In the genomic region with DNA sequence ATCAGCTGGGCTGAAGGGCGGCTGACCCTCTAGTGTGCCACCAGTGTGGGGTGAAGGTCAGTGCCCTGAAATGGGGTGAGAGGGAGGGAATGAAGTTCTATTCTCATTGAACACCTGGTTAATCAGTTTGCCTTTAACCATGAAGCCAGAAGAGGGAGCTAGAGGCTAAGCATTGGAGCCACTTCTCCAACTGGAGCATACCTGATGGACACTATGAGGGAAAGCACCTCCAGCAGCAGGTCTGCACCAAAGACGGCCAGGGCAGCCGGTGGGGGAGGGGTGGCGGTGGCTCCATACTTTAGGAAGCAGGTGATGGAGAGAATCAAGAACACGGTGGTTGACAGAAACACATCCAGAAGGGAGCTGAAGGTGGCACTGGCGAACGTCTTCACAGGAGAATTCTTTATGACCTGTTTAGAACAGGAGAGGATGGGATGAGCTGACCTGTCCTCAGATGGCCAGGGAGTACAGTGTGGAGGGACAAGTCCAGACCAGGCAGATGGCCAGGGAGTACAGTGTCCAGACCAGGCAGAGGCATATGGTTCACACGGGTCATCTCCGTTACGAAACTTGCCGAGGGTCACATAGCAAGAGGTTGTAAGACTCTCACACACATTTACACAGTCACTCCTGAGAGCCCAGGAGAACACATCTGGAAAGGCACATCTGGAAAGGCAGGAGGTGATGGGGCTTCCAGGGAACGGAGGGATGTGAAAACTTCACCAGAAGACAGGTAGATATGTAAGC, we compare ENCODE assay signal across 8 mouse cellular contexts.
A peak's percentile ranks its signal among the peaks of the same experiment; 100 is the strongest.
DNase-seq lines count a peak whose midpoint lies in the region; ATAC-seq and TF ChIP-seq lines count a peak whose summit lies in the region.

No protein-coding gene starts in this region.

- H3K9ac ChIP-seq in MEL (ENCODE audit: control insufficient read depth, low read depth, low read length, poor library complexity, severe bottlenecking): no peak overlapping the region
- H3K9ac ChIP-seq in midbrain, postnatal 0 days (replicated peaks; ENCODE audit: low read length, poor library complexity, severe bottlenecking): no peak overlapping the region

- peak; percentile 87 for TF ChIP-seq RAD21 in MEL (IDR thresholded peaks at IDR 0.05; ENCODE audit: low read depth, low read length)

- H3K79me2 ChIP-seq in MEL (ENCODE audit: control insufficient read depth, insufficient read depth, low read length, poor library complexity): no peaks in the 10 kb centered on the region

- H3K4me3 ChIP-seq in left cerebral cortex, adult 2 months: no peak overlapping the region
- H3K4me3 ChIP-seq in MEL (ENCODE audit: control insufficient read depth in 1 of 2, insufficient read depth in 1 of 2, low read depth in 2 of 2, low read length in 2 of 2): no peak overlapping the region
- no peak overlapping the region for H3K4me3 ChIP-seq in midbrain, postnatal 0 days (ENCODE audit: low read depth, low read length)

- no peak overlapping the region for H3K4me2 ChIP-seq in midbrain, postnatal 0 days (ENCODE audit: low read depth, low read length, poor library complexity, severe bottlenecking)

- H3K9me3 ChIP-seq in MEL (replicated peaks; ENCODE audit: insufficient read depth, low read length): no peaks in the 10 kb centered on the region
- H3K9me3 ChIP-seq in midbrain, postnatal 0 days (ENCODE audit: low read length): no peaks in the 10 kb centered on the region

- intact Hi-C loops in left cerebral cortex, adult 2 months (cut with DNase I): no loop called here

- DNase-seq in left cerebral cortex, adult 2 months (ENCODE audit: extremely low spot score in 1 of 2, low spot score in 2 of 2): no peak
- no peak for DNase-seq in left cerebral cortex, adult 11 months (ENCODE audit: low spot score)
- DNase-seq in MEL (ENCODE audit: low read depth, low spot score): peak; percentile 54
- DNase-seq in cerebellum, postnatal 14 days: peak; percentile 69 to 73
- DNase-seq in kidney, adult 8-10 months: peak; percentile 37 to 48
- peak; percentile 67 for DNase-seq in midbrain, postnatal 0 days (ENCODE audit: low spot score)
- no peak for DNase-seq in adrenal gland, postnatal 25 days
- DNase-seq in spleen, postnatal 4 days (ENCODE audit: low spot score in 2 of 2): no peak

- peaks cover 7% of the 10 kb centered on the region in 2 experiments for H3K4me1 ChIP-seq in MEL (ENCODE audit: control insufficient read depth in 1 of 2, insufficient read depth in 2 of 2, low read length in 2 of 2)
- H3K4me1 ChIP-seq in midbrain, postnatal 0 days (ENCODE audit: insufficient read depth, low read length): no peaks in the 10 kb centered on the region

- no peaks in the 10 kb centered on the region for H3K27me3 ChIP-seq in MEL (ENCODE audit: control insufficient read depth in 1 of 2, insufficient read depth in 2 of 2, low read length in 2 of 2)
- H3K27me3 ChIP-seq in midbrain, postnatal 0 days (ENCODE audit: insufficient read depth, low read length): no peaks in the 10 kb centered on the region

- peaks cover 0 to 8% of the 10 kb centered on the region in 2 experiments; a peak in 3 of 4 replicates for H3K36me3 ChIP-seq in MEL (ENCODE audit: control insufficient read depth in 1 of 2, insufficient read depth in 2 of 2, low read length in 2 of 2)
- peaks cover 31% of the 10 kb centered on the region for H3K36me3 ChIP-seq in midbrain, postnatal 0 days (ENCODE audit: insufficient read depth, low read length)

- peak; percentile 54 for TF ChIP-seq CTCF in left cerebral cortex, adult 2 months (IDR thresholded peaks at IDR 0.05)
- TF ChIP-seq CTCF in MEL (IDR thresholded peaks at IDR 0.05 in 2 of 3, conservative IDR thresholded peaks at IDR 0.05 in 1 of 3; ENCODE audit: control insufficient read depth in 1 of 3, insufficient read depth in 1 of 3, low read depth in 2 of 3, low read length in 3 of 3, poor library complexity in 1 of 3, severe bottlenecking in 1 of 3): peak; percentile 42 to 79 (median 46)
- TF ChIP-seq CTCF in midbrain, postnatal 0 days (IDR thresholded peaks at IDR 0.05): peak; percentile 84

- H3K27ac ChIP-seq in left cerebral cortex, adult 2 months: no peak overlapping the region
- H3K27ac ChIP-seq in MEL (ENCODE audit: control insufficient read depth, low read depth, low read length): no peak overlapping the region
- no peak overlapping the region for H3K27ac ChIP-seq in midbrain, postnatal 0 days (ENCODE audit: low read depth, low read length)

- TF ChIP-seq EP300 in MEL (IDR thresholded peaks at IDR 0.05; ENCODE audit: low read depth in 1 of 2, low read length in 2 of 2): no peak

- peak; percentile 41; the same call in 1 of the 2 replicates for ATAC-seq in midbrain, postnatal 0 days (ENCODE audit: low FRiP score)

- no peak for TF ChIP-seq POLR2A in MEL (IDR thresholded peaks at IDR 0.05; ENCODE audit: control insufficient read depth in 1 of 2, insufficient read depth in 1 of 2, low read depth in 1 of 2, low read length in 2 of 2, poor library complexity in 1 of 2)

- 73% methylated on average over 12 of the region's 12 CpGs for WGBS in midbrain, postnatal 0 days

TF ChIP-seq in MEL, 35 proteins besides CTCF, POLR2A, EP300 and RAD21:
- TF ChIP-seq MXI1 (IDR thresholded peaks at IDR 0.05; ENCODE audit: low read depth, low read length) (no peak), ZC3H11A (IDR thresholded peaks at IDR 0.05; ENCODE audit: low read depth, low read length) (peak; percentile 75), ELF1 (IDR thresholded peaks at IDR 0.05; ENCODE audit: low read depth, low read length) (0 out of 2 replicates have a peak, but pooled peaks have one; percentile 6), SMC3 (IDR thresholded peaks at IDR 0.05; ENCODE audit: low read depth, low read length) (peak; percentile 76), TBP (IDR thresholded peaks at IDR 0.05; ENCODE audit: low read depth, low read length) (no peak), TCF12 (IDR thresholded peaks at IDR 0.05; ENCODE audit: low read depth, low read length) (no peak), BHLHE40 (IDR thresholded peaks at IDR 0.05; ENCODE audit: borderline replicate concordance, low read depth, low read length) (no peak), MEF2A (IDR thresholded peaks at IDR 0.05; ENCODE audit: extremely low read depth, insufficient replicate concordance, low read depth, low read length, poor library complexity, severe bottlenecking) (no peak), RCOR1 (IDR thresholded peaks at IDR 0.05; ENCODE audit: low read depth, low read length) (no peak), JUND (IDR thresholded peaks at IDR 0.05; ENCODE audit: low read depth, low read length) (0 out of 2 replicates have a peak, but pooled peaks have one; percentile 46), POLR2AphosphoS2 (IDR thresholded peaks at IDR 0.05; ENCODE audit: low read length) (no peak), SIN3A (IDR thresholded peaks at IDR 0.05; ENCODE audit: low read length) (peak; percentile 29; the same call in 1 of the 2 replicates), USF1 (IDR thresholded peaks at IDR 0.05; ENCODE audit: low read depth, low read length) (no peak), GATA1 (IDR thresholded peaks at IDR 0.05; ENCODE audit: low read depth, low read length) (no peak), NRF1 (IDR thresholded peaks at IDR 0.05; ENCODE audit: insufficient read depth, low read depth, low read length, poor library complexity, severe bottlenecking) (no peak), POLR2AphosphoS5 (IDR thresholded peaks at IDR 0.05; ENCODE audit: borderline replicate concordance, low read depth, low read length) (no peak)

Comparison
In these comparisons a context has a peak if more than half of its experiments do, and no peak if none do; other contexts are left out.
1. DNase-seq: peak in MEL (single experiment), cerebellum, postnatal 14 days (2 of 2), kidney, adult 8-10 months (2 of 2) and midbrain, postnatal 0 days (single experiment); none in left cerebral cortex, adult 2 months (0 of 2), left cerebral cortex, adult 11 months (single experiment), adrenal gland, postnatal 25 days (single experiment) and spleen, postnatal 4 days (0 of 2).
2. Peak in every context shown above with its lines, with median percentiles within 50 percentile points of each other: CTCF ChIP-seq.